ENCODE assay signal across 29 mouse cellular contexts in the genomic region with DNA sequence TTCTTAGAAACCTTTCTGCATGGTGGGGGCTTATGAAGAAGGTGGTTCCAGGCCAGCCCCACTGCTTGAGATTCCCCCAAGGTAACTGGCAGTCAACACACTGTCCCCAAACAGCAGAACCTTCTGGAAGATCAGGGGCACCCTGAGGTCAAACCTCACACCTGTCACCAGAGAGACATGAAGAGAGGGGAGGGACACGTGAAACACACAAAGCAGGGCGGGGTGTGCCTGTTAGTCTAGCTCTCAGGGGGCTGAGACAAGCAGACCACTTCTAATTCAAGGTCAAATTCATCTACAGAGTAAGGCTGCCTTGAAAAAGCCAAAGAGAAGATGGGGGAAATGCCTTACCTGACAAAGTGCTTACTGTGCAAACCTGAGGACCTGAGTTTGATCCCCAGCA. TPM values are rescaled to one million over a fixed set of nuclear protein-coding genes. Genes with fewer than 3 reads are reported as not detected.
DNase-seq lines count a peak whose midpoint lies in the region; ATAC-seq lines count a peak whose summit lies in the region.
"Had no signal": no experiment of that assay in that cellular context is flagged by ENCODE, and none has a peak within 500 bp of the region (broad histone marks: within the 10 kb centered on the region; RNA-seq: fewer than 3 reads in every experiment).

No protein-coding gene starts in this region.

- no peak overlapping the region for H3K4me3 ChIP-seq in hindbrain, embryonic 12.5 days
- no peak overlapping the region for H3K4me3 ChIP-seq in hindbrain, embryonic 16.5 days (ENCODE audit: low read length)
- no peak overlapping the region for H3K4me3 ChIP-seq in midbrain, embryonic 15.5 days
- H3K4me3 ChIP-seq in midbrain, embryonic 14.5 days (replicated peaks; ENCODE audit: low read depth, low read length) = no peak overlapping the region
- no peak overlapping the region for H3K4me3 ChIP-seq in embryonic facial prominence, embryonic 15.5 days (replicated peaks)
- H3K4me3 ChIP-seq: erythroblast, embryonic 14.5 days; forebrain, embryonic 12.5 days; intestine, embryonic 15.5 days; lung, embryonic 15.5 days; midbrain, embryonic 12.5 days; neural tube, embryonic 15.5 days had no signal

- no peak for DNase-seq in midbrain, embryonic 14.5 days
- peak; percentile 51 for DNase-seq in ZHBTc4 (ENCODE audit: low read depth, low spot score)
- DNase-seq in retina, embryonic 14.5 days (ENCODE audit: low spot score) = no peak
- DNase-seq: adrenal gland, postnatal 25 days; B cell, adult 2 months; cerebellum, adult 18-20 months; cerebellum, postnatal 14 days; gastrocnemius, postnatal 10 days; heart, postnatal 4 days; kidney, adult 9 months; kidney, postnatal 4 days; layer of hippocampus, postnatal 36 days; right cerebral cortex, postnatal 25 days; thymus, postnatal 14 days had no signal

- H3K27ac ChIP-seq in hindbrain, embryonic 12.5 days = peak overlapping the region; percentile 55; the same call in 1 of the 2 replicates
- no peak overlapping the region for H3K27ac ChIP-seq in hindbrain, embryonic 16.5 days (ENCODE audit: low read depth, low read length)
- 0 out of 2 replicates have a peak overlapping the region, but pooled peaks have one; percentile 31 for H3K27ac ChIP-seq in midbrain, embryonic 15.5 days
- H3K27ac ChIP-seq in midbrain, embryonic 14.5 days (replicated peaks; ENCODE audit: low read depth, low read length) = no peak overlapping the region
- peak overlapping the region; percentile 22; the same call in 1 of the 2 replicates for H3K27ac ChIP-seq in embryonic facial prominence, embryonic 15.5 days (replicated peaks)
- H3K27ac ChIP-seq: intestine, embryonic 15.5 days; lung, embryonic 15.5 days; midbrain, embryonic 12.5 days had no signal

- H3K9ac ChIP-seq in hindbrain, embryonic 12.5 days = no peak overlapping the region
- no peak overlapping the region for H3K9ac ChIP-seq in hindbrain, embryonic 16.5 days (ENCODE audit: low read depth, low read length)
- H3K9ac ChIP-seq in midbrain, embryonic 15.5 days = no peak overlapping the region
- no peak overlapping the region for H3K9ac ChIP-seq in midbrain, embryonic 14.5 days (replicated peaks; ENCODE audit: low read length)
- H3K9ac ChIP-seq in embryonic facial prominence, embryonic 15.5 days = no peak overlapping the region
- H3K9ac ChIP-seq: forebrain, embryonic 12.5 days; intestine, embryonic 15.5 days; lung, embryonic 15.5 days; midbrain, embryonic 12.5 days; neural tube, embryonic 15.5 days had no signal

- no peaks in the 10 kb centered on the region for H3K36me3 ChIP-seq in hindbrain, embryonic 12.5 days
- H3K36me3 ChIP-seq in hindbrain, embryonic 16.5 days (ENCODE audit: control insufficient read depth, insufficient read depth, low read length) = peaks cover 5% of the 10 kb centered on the region; the same call in 1 of the 2 replicates
- peaks cover 8% of the 10 kb centered on the region; the same call in 1 of the 2 replicates for H3K36me3 ChIP-seq in midbrain, embryonic 15.5 days (replicated peaks)
- peaks cover 18% of the 10 kb centered on the region; the same call in 1 of the 2 replicates for H3K36me3 ChIP-seq in midbrain, embryonic 14.5 days (ENCODE audit: control insufficient read depth, insufficient read depth, low read length)
- no peaks in the 10 kb centered on the region for H3K36me3 ChIP-seq in embryonic facial prominence, embryonic 15.5 days
- H3K36me3 ChIP-seq: forebrain, embryonic 12.5 days; G1E; intestine, embryonic 15.5 days; lung, embryonic 15.5 days; midbrain, embryonic 12.5 days had no signal

- no peaks in the 10 kb centered on the region for H3K9me3 ChIP-seq in hindbrain, embryonic 12.5 days (replicated peaks)
- H3K9me3 ChIP-seq in hindbrain, embryonic 16.5 days (ENCODE audit: control insufficient read depth, low read length) = no peaks in the 10 kb centered on the region
- no peaks in the 10 kb centered on the region for H3K9me3 ChIP-seq in midbrain, embryonic 15.5 days
- no peaks in the 10 kb centered on the region for H3K9me3 ChIP-seq in midbrain, embryonic 14.5 days (ENCODE audit: control insufficient read depth, low read length)
- no peaks in the 10 kb centered on the region for H3K9me3 ChIP-seq in embryonic facial prominence, embryonic 15.5 days (replicated peaks)
- H3K9me3 ChIP-seq: forebrain, embryonic 12.5 days; G1E; intestine, embryonic 15.5 days; lung, embryonic 15.5 days; midbrain, embryonic 12.5 days; neural tube, embryonic 15.5 days had no signal

- WGBS in hindbrain, embryonic 12.5 days = 62% methylated on average over 2 of the region's 2 CpGs
- WGBS in hindbrain, embryonic 16.5 days = 83% methylated on average over 2 of the region's 2 CpGs
- 68% methylated on average over 2 of the region's 2 CpGs for WGBS in midbrain, embryonic 15.5 days
- WGBS in midbrain, embryonic 14.5 days = 70% methylated on average over 2 of the region's 2 CpGs
- WGBS in embryonic facial prominence, embryonic 15.5 days = 62% methylated on average over 2 of the region's 2 CpGs

- H3K27me3 ChIP-seq in hindbrain, embryonic 12.5 days = no peaks in the 10 kb centered on the region
- H3K27me3 ChIP-seq in hindbrain, embryonic 16.5 days (replicated peaks; ENCODE audit: control insufficient read depth, insufficient read depth, low read length) = no peaks in the 10 kb centered on the region
- no peaks in the 10 kb centered on the region for H3K27me3 ChIP-seq in midbrain, embryonic 15.5 days (replicated peaks)
- no peaks in the 10 kb centered on the region for H3K27me3 ChIP-seq in midbrain, embryonic 14.5 days (ENCODE audit: control insufficient read depth, insufficient read depth, low read length)
- H3K27me3 ChIP-seq in embryonic facial prominence, embryonic 15.5 days = no peaks in the 10 kb centered on the region
- H3K27me3 ChIP-seq: forebrain, embryonic 12.5 days; intestine, embryonic 15.5 days; lung, embryonic 15.5 days; midbrain, embryonic 12.5 days; neural tube, embryonic 15.5 days had no signal

- H3K4me1 ChIP-seq in hindbrain, embryonic 12.5 days = peaks cover 22% of the 10 kb centered on the region
- H3K4me1 ChIP-seq in hindbrain, embryonic 16.5 days (ENCODE audit: control insufficient read depth, insufficient read depth, low read depth, low read length) = peaks cover 18% of the 10 kb centered on the region
- H3K4me1 ChIP-seq in midbrain, embryonic 15.5 days = peaks cover 26% of the 10 kb centered on the region
- peaks cover 20% of the 10 kb centered on the region for H3K4me1 ChIP-seq in midbrain, embryonic 14.5 days (ENCODE audit: control insufficient read depth, insufficient read depth, low read length)
- peaks cover 22% of the 10 kb centered on the region for H3K4me1 ChIP-seq in embryonic facial prominence, embryonic 15.5 days

- no peak for ATAC-seq in hindbrain, embryonic 12.5 days (ENCODE audit: low FRiP score)
- no peak for ATAC-seq in hindbrain, embryonic 16.5 days
- no peak; the same call in 1 of the 2 replicates for ATAC-seq in midbrain, embryonic 15.5 days (replicated peaks)
- no peak for ATAC-seq in midbrain, embryonic 14.5 days (ENCODE audit: low FRiP score, low TSS enrichment)
- no peak for ATAC-seq in embryonic facial prominence, embryonic 15.5 days (ENCODE audit: insufficient number of reproducible peaks, low FRiP score, low TSS enrichment, low read depth)
- no peak for ATAC-seq in activated CD4-positive, CD25-positive, alpha-beta regulatory T cell, adult 4 months
- ATAC-seq: hindbrain, postnatal 0 days had no signal

- no peak overlapping the region for H3K4me2 ChIP-seq in hindbrain, embryonic 12.5 days (replicated peaks)
- no peak overlapping the region for H3K4me2 ChIP-seq in hindbrain, embryonic 16.5 days (ENCODE audit: low read length)
- no peak overlapping the region for H3K4me2 ChIP-seq in midbrain, embryonic 15.5 days
- no peak overlapping the region for H3K4me2 ChIP-seq in midbrain, embryonic 14.5 days (ENCODE audit: low read length)
- H3K4me2 ChIP-seq in embryonic facial prominence, embryonic 15.5 days (replicated peaks) = no peak overlapping the region
- H3K4me2 ChIP-seq: forebrain, embryonic 12.5 days; heart, embryonic 11.5 days; intestine, embryonic 15.5 days; liver, embryonic 11.5 days; lung, embryonic 15.5 days; midbrain, embryonic 12.5 days; neural tube, embryonic 15.5 days had no signal

RNA-seq across cellular contexts. Expression of gene Pdgfa, which starts 38.0 kb away (rescaled TPM):
- 11.2 and 13.4 TPM in 2 replicates for polyA plus RNA-seq in hindbrain, embryonic 12.5 days (2016; fragmentation: Nextera tagmentation; extraction: Ambion mirVana)
- 26.2 and 33.4 TPM in 2 replicates for polyA plus RNA-seq in hindbrain, embryonic 16.5 days (2015; fragmentation: Nextera tagmentation; extraction: Ambion mirVana)
- polyA plus RNA-seq in midbrain, embryonic 15.5 days (2015; fragmentation: Nextera tagmentation; extraction: Ambion mirVana) = 22.5 and 23.6 TPM in 2 replicates
- 16.2 and 24.6 TPM in 2 replicates for polyA plus RNA-seq in midbrain, embryonic 14.5 days (2014; fragmentation: Nextera tagmentation; extraction: Ambion mirVana)
- 69.5 and 84.2 TPM in 2 replicates for polyA plus RNA-seq in embryonic facial prominence, embryonic 15.5 days (2015; fragmentation: Nextera tagmentation; extraction: Ambion mirVana)
- polyA plus RNA-seq in activated CD4-positive, CD25-positive, alpha-beta regulatory T cell, adult 4 months (2017; shearing (Covaris generic)) = not detected
- polyA plus RNA-seq: G1E had no signal

Comparison
In these comparisons a context has a peak if more than half of its experiments do, and no peak if none do; other contexts are left out.
1. H3K27ac ChIP-seq: peak in hindbrain, embryonic 12.5 days (single experiment), midbrain, embryonic 15.5 days (single experiment) and embryonic facial prominence, embryonic 15.5 days (single experiment); none in hindbrain, embryonic 16.5 days (single experiment) and midbrain, embryonic 14.5 days (single experiment).
2. RNA of gene Pdgfa, which starts 38.0 kb away (polyA plus RNA-seq): 69.5 to 84.2 TPM in embryonic facial prominence, embryonic 15.5 days, 26.2 to 33.4 TPM in hindbrain, embryonic 16.5 days, 22.5 to 23.6 TPM in midbrain, embryonic 15.5 days, 16.2 to 24.6 TPM in midbrain, embryonic 14.5 days and 11.2 to 13.4 TPM in hindbrain, embryonic 12.5 days; not detected in activated CD4-positive, CD25-positive, alpha-beta regulatory T cell, adult 4 months; every median in the first group is over 10 times any median in the second.